Mouse (Mus musculus) natural killer cell, adult 2 months (primary cell): ENCODE measurements around the gene Ak5.

ENCODE experiments used
- DNase-seq, 2 experiments: peaks; one replicate each; pipeline ENCODE4 v3.0.0; 2022; ENCODE audit warnings: low spot score in 2 of 2

The Ak5 gene

DNA sequence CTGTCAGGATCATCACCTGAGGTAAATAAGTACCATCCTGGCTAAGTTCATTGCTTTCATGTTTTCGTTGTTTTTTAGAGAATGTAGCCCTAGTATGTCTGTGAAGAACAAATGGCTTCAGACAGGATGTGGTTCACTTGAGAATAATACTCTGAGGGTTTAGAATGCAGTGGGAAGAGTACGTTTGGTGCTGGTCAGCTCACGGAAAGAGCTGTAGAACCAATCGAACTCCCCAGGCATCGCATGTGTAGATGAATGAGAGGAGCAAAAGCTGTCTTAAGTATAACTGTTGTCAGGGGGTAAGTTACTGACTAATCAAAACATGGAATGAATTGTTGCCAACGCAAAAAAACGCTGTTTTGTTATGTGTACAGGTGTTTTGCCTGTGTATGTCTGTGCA lies 235.5 kb downstream of the Ak5 start:
- peak in 1 of 2 experiments; percentile 6 for DNase-seq

DNA sequence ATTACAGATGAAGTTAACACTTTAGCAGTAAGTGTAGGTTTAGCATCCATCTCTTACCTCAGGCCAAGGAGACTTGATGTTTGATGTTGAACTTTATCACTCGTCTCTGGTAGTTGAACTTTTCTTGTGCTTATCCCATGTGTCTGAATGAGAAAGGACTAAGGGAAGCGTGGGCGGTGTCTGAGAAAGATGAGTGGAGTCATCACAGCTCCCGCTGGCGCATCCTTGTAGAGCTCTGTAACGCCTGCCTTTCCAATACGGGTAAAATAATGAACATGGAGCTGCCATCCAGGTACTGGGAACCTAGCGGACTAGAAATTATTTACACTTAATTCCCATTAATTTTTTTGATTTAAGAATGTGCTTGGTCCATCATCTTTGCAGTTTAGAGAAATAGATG lies 239.2 kb downstream of the Ak5 start:
- no peak for DNase-seq
